Mouse (Mus musculus) CD4-positive, CD25-positive, alpha-beta regulatory T cell, adult 4 months (primary cell): ENCODE data around the gene Otub1. TPM values are rescaled to one million over a fixed set of nuclear protein-coding genes. Genes with fewer than 3 reads are reported as not detected.

Experiments
- ATAC-seq: one replicate; pipeline ENCODE4 v1.8.0; 2017
- polyA plus RNA-seq, 2 experiments: library from polyadenylated mRNA; unstranded; fragments of 100-300 nt; shearing (Covaris generic); gene quantifications; one replicate each; pipeline ENCODE4 v1.2.1; 2017

The Otub1 gene
- polyA plus RNA-seq, 2 experiments from 2014 or later = 157 to 198 TPM

- no peak for ATAC-seq
Observed at GRCm38 (mm10) chr19:7209907-7210646, 4.0 kb upstream of the Otub1 start.

GRCm38 (mm10) chr19:7205326-7205725 lies 790 bp downstream of the Otub1 start:
- no peak for ATAC-seq

DNA sequence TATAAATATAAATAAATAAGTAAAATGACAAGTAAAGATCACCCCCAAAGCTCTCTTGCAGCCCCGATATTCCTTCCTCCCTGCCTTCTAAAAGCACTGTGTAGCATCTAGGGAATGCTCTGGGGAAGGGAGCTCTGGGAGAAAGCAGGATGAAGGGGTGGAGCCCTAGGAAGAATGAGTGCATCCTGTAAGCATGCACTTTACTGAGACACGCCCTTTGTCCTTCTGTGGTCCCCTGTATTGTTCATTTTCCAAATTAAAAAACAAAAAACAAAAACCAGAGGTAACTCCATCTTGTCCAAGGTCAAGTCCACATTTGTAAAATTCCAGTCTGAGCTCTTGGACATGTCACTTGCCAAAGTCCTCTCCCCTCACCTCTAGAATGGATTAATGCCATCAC lies 1.2 kb downstream of the Otub1 start:
- no peak for ATAC-seq

DNA sequence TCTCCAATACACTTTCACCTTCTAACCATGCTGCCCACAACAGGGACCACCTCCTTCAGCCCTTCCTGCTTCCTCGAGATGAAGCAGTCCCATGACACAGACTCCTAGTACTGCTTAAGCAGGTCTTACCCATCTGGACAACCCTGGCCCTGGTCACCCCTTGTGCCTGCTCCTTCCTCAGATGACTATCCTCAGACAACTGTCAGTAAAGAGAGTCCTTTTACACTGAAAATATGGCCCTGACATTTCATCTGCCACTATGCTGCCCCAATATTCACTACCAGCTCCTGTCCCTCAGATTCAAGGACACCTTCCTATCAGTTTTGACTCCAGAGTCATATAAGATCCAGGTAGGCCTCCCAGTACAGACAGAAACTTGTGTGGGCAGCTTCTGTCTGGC lies 5.7 kb downstream of the Otub1 start:
- no peak for ATAC-seq

DNA sequence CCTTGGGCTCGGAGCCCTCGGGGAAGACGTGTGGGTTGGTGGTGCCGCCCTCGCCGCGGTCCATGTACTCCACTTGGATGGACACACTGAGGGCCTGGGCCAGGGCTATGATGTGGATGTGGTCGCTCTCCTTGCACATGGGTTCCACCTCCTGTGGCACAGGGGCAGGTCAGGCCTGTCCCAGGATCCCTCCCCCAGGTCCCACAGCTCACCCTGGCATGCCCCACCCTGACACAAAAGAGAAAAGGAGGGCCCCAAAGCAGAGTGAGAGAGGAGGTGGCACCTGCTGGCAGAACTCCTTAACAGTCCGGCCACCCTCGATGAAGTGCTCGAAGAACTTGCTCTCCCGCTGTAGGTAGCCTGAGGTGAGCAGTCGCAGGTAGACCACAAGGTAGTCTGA lies 7.0 kb downstream of the Otub1 start:
- ATAC-seq = no peak

DNA sequence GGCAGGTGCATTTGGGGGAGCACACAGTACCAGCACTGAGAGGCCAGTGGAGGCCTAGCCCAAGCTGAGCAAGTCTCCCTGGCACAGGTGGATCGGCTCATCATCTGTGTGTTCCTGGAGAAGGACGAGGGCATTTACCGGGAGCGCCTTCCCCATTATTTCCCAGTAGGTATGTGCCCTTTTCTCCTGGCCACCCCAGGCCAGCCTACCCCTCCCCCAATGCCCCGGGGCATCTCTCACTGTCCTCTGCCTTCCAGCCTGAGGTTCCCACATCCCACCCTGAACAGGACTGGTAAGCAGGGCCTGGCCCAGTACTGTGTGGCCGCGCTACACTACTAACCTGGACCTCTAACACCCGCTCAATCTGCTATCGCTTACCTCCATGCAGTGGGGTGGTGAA lies 8.7 kb downstream of the Otub1 start:
- ATAC-seq = no peak

DNA sequence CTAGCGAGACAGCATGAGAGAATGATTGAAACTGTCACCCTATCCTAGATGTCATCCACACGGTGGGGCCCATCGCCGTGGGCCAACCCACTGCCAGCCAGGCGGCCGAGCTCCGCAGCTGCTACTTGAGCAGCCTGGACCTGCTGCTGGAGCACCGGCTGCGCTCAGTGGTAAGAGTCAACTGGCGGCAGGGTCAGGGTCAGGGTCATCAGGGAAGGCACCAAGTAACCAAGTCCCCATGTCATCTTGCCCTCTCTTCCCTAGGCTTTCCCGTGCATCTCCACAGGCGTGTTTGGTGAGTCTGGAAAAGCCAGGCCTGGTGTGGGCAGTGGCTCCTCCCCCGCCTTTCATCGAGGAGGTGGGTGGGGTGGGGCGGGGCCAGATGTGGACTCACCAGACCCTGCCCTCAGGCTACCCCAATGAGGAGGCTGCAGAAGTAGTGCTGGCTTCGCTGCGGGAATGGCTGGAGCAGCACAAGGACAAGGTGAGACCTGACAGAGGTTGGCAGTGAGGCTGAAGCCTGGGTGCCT lies 9.3 kb downstream of the Otub1 start:
- no peak for ATAC-seq

GRCm38 (mm10) chr19:7195900-7196728 lies 10.0 kb downstream of the Otub1 start:
- ATAC-seq = no peak

DNA sequence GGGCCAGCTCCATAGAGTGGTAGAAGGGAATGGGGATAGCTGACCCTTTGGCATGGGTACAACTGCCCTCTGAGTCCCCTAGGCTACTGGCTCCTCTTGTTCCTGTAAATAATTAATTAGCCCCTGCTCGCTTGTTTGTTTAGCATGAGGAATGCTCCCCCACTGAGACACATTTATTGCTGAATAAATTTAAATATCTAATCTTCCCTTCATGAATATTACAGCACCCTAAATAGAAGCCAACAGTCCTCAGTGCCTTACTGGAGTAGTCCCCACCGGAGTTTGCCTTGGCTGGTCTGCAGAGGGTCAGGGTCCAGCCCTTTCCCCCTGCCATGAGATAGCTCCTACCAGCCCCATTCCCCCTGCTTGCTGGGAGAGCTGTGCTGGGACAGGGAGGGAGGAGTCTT lies 13.6 kb downstream of the Otub1 start:
- no peak for ATAC-seq

DNA sequence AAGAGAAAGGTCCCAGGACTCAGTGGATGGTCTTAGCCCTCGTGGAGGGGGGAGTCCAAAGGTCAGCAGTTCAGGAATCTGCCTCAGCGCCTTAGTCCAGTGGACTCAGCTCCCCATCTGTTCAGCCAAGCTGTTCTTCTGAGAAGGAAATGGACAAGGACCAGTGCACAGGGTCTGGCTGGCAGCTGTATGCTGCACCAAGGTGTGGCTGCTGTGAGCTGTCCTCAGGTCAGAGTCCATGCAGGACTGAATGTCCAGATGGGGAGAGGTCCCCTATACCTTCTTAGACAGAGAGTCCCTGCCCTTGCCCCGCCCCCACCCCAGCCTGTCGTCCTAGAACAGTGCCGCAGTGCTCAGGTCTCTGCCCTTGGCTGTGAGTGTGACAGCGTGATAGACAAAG lies 14.5 kb downstream of the Otub1 start:
- ATAC-seq = no peak

DNA sequence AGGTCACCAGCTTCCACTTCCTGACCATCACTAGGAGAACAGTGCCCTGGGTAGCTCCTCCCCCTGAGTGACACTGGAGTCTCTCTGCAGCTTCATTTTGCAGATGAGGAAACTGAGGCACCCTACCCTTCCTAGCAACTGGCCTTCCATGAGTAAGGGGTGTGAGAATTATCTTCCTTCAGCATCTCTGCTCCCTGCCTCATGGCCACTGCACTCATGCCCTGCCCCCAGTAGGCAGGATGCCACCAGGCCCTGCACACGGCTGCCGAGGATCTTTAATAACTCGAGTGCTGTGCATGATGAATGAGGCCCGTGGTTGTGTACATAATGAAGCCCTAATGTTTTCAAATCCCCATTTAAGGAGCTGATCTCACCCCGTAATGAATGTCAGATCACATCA lies 15.1 kb downstream of the Otub1 start:
- no peak for ATAC-seq

GRCm38 (mm10) chr19:7189026-7189425 lies 17.1 kb downstream of the Otub1 start:
- ATAC-seq = no peak

- ATAC-seq = no peak
Observed at GRCm38 (mm10) chr19:7187157-7187556, 19.0 kb downstream of the Otub1 start.

GRCm38 (mm10) chr19:7185715-7186291 lies 20.3 kb downstream of the Otub1 start:
- no peak for ATAC-seq

DNA sequence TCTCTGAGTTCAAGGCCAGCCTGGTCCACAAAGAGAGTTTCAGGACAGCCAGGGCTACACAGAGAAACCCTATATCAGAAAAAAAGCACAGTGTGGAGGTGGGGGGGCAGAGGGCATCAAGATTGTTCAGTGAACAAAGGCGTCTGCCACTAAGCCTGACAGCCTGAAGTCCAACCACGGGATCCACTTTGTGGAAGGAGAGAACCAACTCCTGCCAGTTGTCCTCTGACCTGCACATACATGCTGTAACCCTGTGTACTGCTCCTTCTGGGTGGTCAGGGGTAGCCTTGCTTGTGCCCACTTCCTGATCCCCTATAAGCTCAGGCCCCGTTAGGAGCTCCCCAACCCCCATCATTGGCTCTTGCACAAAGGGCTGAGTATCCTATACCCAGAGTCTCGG lies 21.1 kb downstream of the Otub1 start:
- no peak for ATAC-seq

- no peak for ATAC-seq
Observed at GRCm38 (mm10) chr19:7183419-7183818, 22.7 kb downstream of the Otub1 start.

DNA sequence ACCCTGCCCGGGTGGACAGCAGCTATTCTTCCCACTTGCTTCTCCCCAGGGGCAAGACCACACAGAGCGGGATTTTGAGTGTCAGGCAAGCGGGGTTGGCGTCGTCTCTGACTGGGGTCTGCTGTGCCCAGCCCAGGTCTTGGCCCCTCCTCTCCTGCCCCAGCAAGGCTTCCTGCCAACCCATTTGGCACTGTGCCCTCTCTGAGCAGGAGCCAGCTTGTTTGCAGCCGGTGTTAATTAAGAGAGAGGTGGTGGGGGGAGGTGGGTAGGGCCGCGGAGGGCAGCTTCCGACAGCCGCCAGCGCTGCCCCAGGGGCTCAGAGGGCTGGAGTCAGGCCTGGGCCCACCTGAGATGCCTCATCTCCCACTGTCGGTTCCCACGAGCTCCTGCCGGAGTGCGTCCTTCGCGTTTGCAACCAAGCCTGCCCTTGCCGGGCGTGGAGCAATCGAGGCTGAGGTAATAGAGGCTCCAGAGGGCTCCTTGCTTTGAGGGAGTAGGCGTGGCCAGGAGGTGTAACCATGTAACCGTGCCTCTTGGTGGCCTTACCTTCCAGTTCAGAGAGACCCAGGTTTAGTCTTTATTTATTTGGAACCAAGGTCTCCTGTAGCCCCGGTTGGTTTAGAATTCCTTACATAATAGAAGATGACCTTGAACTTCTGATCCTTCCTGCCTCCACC lies 23.7 kb downstream of the Otub1 start:
- ATAC-seq = no peak

- no peak for ATAC-seq
Observed at GRCm38 (mm10) chr19:7181496-7181895, 24.6 kb downstream of the Otub1 start.

GRCm38 (mm10) chr19:7180756-7181405 lies 25.2 kb downstream of the Otub1 start:
- no peak for ATAC-seq

GRCm38 (mm10) chr19:7178841-7179452 lies 27.2 kb downstream of the Otub1 start:
- no peak for ATAC-seq

GRCm38 (mm10) chr19:7177804-7178511 lies 28.2 kb downstream of the Otub1 start:
- no peak for ATAC-seq
